Mouse (Mus musculus) midbrain, embryonic 11.5 days (tissue): ENCODE data around the gene Nox3. TPM values are rescaled to one million over a fixed set of nuclear protein-coding genes. Genes with fewer than 3 reads are reported as not detected.

ENCODE experiments used
- ATAC-seq: fragments of 200-750 bp; cut with Nextera tagmentation; 2 replicates; pipeline ENCODE4 v1.8.0; 2017; ENCODE audit warnings: moderate TSS enrichment, moderate library complexity; ENCODE audit not compliant: low FRiP score
- DNase-seq: peaks from one replicate; pipeline ENCODE4 v3.0.0; 2015; ENCODE audit warnings: low spot score; ENCODE audit errors: missing footprints
- H3K27ac ChIP-seq: fragments of 300-500 bp; sonication (generic); 2 replicates; pipeline ENCODE4 v1.5.1; 2014; ENCODE audit warnings: low read depth, low read length
- H3K27me3 ChIP-seq: fragments of 300-500 bp; sonication (generic); 2 replicates; pipeline ENCODE4 v1.6.1; 2014; ENCODE audit warnings: mild to moderate bottlenecking, low read length, moderate library complexity, mixed read lengths; ENCODE audit not compliant: control insufficient read depth, insufficient read depth
- H3K36me3 ChIP-seq: fragments of 300-500 bp; sonication (generic); 2 replicates; pipeline ENCODE4 v1.6.1; 2014; ENCODE audit warnings: mild to moderate bottlenecking, low read length, moderate library complexity, mixed read lengths; ENCODE audit not compliant: control insufficient read depth, insufficient read depth
- H3K4me1 ChIP-seq: fragments of 300-500 bp; sonication (generic); 2 replicates; pipeline ENCODE4 v1.6.1; 2014; ENCODE audit warnings: low read length; ENCODE audit not compliant: control insufficient read depth, insufficient read depth
- H3K4me2 ChIP-seq: fragments of 300-500 bp; sonication (generic); 2 replicates; pipeline ENCODE4 v1.6.1; 2014; ENCODE audit warnings: mild to moderate bottlenecking, moderate library complexity
- H3K4me3 ChIP-seq: fragments of 300-500 bp; sonication (generic); 2 replicates; pipeline ENCODE4 v1.5.1; 2014; ENCODE audit warnings: low read depth, low read length
- H3K9ac ChIP-seq: fragments of 300-500 bp; sonication (generic); 2 replicates; pipeline ENCODE4 v1.6.1; 2014; ENCODE audit warnings: low read length
- H3K9me3 ChIP-seq: fragments of 300-500 bp; sonication (generic); 2 replicates; pipeline ENCODE4 v1.6.1; 2016; ENCODE audit warnings: low read length; ENCODE audit not compliant: control insufficient read depth
- WGBS: fragments of 180-500 bp; shearing (Covaris S2); extraction: QIAGEN DNeasy Blood & Tissue Kit; methylation state at CpG from one replicate; pipeline ENCODE4 v1.1.7; 2014; 5-methylcytosine and 5-hydroxymethylcytosine counted together
- polyA plus RNA-seq: library from polyadenylated mRNA; unstranded; fragments of >200 nt; fragmentation: Nextera tagmentation; extraction: Ambion mirVana; gene quantifications from 2 replicates; pipeline ENCODE4 v1.2.1, GENCODE M21; 2014

Gene Nox3
- polyA plus RNA-seq, 1 experiment from 2014 or later: not detected

DNA sequence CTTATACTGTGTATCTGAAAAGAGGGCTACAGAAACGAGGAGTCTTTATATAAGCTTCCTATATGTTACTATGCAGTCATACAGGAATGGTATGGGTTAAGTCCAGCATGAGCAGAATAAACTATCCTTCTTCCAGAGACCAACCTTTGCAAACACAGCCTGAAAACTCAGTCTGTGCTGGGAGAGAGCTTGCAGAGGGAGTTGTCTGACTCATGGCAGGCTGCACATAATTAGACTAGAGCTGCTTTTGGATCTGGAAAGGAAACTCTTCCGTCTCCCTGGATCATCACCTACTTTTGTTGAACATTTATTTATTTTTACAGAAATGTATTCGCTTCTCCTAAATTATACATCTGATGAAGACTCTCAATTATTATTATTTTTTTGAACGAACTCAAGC lies 26.8 kb downstream of the Nox3 start:
- H3K4me2 ChIP-seq: no peak overlapping the region
- no peaks in the 10 kb centered on the region for H3K4me1 ChIP-seq
- no peak overlapping the region for H3K9ac ChIP-seq
- WGBS: 82% methylated on average over 4 of the region's 4 CpGs
- ATAC-seq (no peak), DNase-seq (no peak)
- no peaks in the 10 kb centered on the region for H3K9me3 ChIP-seq
- no peak overlapping the region for H3K4me3 ChIP-seq
- H3K27ac ChIP-seq: no peak overlapping the region
- no peaks in the 10 kb centered on the region for H3K36me3 ChIP-seq
- H3K27me3 ChIP-seq: no peaks in the 10 kb centered on the region

DNA sequence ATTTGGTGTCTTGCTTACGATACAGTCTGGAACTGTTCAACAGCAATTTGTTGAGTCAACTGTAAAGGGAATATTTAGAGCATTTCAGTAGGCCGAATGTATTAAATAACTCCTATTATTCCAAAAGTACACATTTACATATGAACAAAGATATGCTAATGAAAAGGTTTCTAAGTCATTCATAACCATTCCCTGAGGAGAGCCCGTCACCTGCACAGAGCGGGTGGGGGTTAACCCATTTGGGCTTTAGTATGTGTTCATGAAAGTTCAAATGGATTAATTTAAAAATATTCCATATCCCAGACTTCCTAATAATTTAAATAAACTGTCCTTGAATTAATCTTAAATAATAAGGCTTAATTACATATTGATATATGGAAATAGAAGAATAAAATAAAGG lies 28.8 kb downstream of the Nox3 start:
- Histone ChIP-seq H3K27me3 (no peaks in the 10 kb centered on the region), H3K4me1 (no peaks in the 10 kb centered on the region), H3K4me3 (no peak overlapping the region), H3K9me3 (no peaks in the 10 kb centered on the region), H3K27ac (no peak overlapping the region), H3K4me2 (no peak overlapping the region), H3K9ac (no peak overlapping the region), H3K36me3 (no peaks in the 10 kb centered on the region)
- ATAC-seq (no peak), DNase-seq (no peak)
- WGBS: 87% methylated on average over 4 of the region's 4 CpGs

DNA sequence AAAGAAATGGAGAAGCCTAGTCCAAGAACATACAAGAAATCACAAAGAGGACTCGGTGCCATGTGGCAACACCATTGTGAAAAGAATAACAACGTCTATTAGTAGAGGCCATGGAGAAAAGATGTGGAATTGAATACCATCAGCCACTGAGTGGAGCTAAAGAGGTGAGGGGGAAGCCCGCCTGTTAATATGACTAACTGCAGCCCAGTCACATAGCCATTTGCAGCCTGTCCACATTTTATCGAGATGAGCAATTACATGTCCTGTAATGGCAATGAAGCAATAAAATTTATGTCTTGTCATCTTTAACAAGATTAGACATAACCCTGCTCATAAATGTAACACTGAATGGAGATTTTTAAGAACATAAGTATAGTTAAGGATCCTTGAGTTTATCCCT lies 30.7 kb downstream of the Nox3 start:
- DNase-seq (no peak), ATAC-seq (no peak)
- H3K27me3 ChIP-seq: no peaks in the 10 kb centered on the region
- H3K9ac ChIP-seq: no peak overlapping the region
- no peaks in the 10 kb centered on the region for H3K9me3 ChIP-seq
- no peak overlapping the region for H3K4me3 ChIP-seq
- H3K4me1 ChIP-seq: no peaks in the 10 kb centered on the region
- H3K4me2 ChIP-seq: no peak overlapping the region
- no peaks in the 10 kb centered on the region for H3K36me3 ChIP-seq
- H3K27ac ChIP-seq: no peak overlapping the region
- WGBS: 87% methylated on average over 4 of the region's 4 CpGs

DNA sequence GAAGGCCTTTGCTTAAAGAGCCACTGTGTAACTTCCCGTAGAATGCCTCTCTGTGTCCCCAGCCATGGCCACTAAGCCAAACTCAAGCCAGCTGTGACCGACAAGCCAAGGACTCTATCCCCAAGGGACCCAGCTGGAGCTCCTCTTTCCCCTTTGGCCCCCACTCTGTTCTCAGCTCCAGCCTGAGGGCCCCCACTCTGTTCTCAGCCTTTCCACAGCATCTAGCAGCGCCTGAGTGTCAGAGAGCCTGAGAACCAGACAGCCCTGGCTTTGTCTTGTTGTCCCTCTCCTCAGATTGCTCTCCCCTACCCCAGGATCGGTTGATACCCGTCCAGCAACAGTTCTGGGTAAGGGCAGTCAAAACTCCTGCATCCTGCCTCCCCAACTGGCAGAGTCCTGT lies 36.6 kb downstream of the Nox3 start:
- ATAC-seq: no peak
- WGBS: 76% methylated on average over 5 of the region's 5 CpGs
- DNase-seq: no peak
- Histone ChIP-seq H3K27me3 (no peaks in the 10 kb centered on the region), H3K27ac (no peak overlapping the region), H3K9me3 (no peaks in the 10 kb centered on the region), H3K4me2 (no peak overlapping the region), H3K36me3 (no peaks in the 10 kb centered on the region), H3K4me3 (no peak overlapping the region), H3K4me1 (no peaks in the 10 kb centered on the region), H3K9ac (no peak overlapping the region)

DNA sequence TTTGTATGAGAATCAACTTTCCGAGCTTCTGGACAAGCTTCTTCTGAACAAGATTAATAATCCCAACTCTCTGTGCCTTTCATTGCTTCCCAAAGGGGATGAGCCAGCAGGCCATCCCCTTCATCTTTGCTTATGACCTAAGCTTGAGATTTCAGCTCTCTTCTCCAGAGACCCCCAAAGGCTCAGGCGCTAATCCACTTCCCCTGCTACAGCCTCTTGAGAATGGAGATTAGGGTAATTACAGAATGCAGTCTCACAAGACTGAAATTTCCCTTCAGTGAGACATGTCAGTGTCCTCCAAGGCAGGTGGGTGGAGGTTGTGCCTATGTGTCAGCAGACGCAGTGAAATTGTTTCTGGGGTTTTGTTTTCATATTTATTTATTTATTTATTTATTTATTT lies 45.7 kb downstream of the Nox3 start:
- peak; percentile 55; the same call in 1 of the 2 replicates for ATAC-seq
- no peak for DNase-seq

DNA sequence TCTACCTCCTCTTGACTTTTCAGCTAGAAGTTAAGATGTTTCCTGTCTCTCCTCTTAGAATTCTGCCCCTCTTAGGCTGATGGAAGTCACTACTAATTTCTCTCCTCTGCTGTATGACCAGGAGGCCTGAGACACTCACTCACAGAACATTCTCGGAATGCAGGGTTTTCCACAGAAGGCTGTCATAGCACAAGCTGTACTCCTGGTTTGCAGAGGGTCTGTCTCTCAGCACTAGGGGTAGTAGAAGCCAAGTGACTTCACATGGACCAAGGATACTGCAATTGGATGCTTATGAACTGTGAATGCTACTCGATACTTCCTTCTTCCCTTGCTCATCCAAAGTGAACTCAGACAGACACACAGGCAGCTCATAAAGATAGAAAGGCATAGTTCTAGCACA lies 52.5 kb downstream of the Nox3 start:
- no peak overlapping the region for H3K27ac ChIP-seq
- no peaks in the 10 kb centered on the region for H3K36me3 ChIP-seq
- no peak for DNase-seq
- no peak overlapping the region for H3K9ac ChIP-seq
- H3K9me3 ChIP-seq: no peaks in the 10 kb centered on the region
- H3K4me2 ChIP-seq: no peak overlapping the region
- H3K27me3 ChIP-seq: no peaks in the 10 kb centered on the region
- no peak overlapping the region for H3K4me3 ChIP-seq
- 92% methylated on average over 2 of the region's 2 CpGs for WGBS
- H3K4me1 ChIP-seq: no peaks in the 10 kb centered on the region
- no peak for ATAC-seq

More for the DNA sequence above, 45.7 kb downstream of the Nox3 start:
- Histone ChIP-seq H3K27ac (no peak overlapping the region), H3K36me3 (no peaks in the 10 kb centered on the region), H3K4me2 (no peak overlapping the region), H3K4me3 (no peak overlapping the region), H3K4me1 (no peaks in the 10 kb centered on the region), H3K27me3 (no peaks in the 10 kb centered on the region), H3K9me3 (no peaks in the 10 kb centered on the region), H3K9ac (no peak overlapping the region)
- 20% methylated on average over 3 of the region's 3 CpGs for WGBS

DNA sequence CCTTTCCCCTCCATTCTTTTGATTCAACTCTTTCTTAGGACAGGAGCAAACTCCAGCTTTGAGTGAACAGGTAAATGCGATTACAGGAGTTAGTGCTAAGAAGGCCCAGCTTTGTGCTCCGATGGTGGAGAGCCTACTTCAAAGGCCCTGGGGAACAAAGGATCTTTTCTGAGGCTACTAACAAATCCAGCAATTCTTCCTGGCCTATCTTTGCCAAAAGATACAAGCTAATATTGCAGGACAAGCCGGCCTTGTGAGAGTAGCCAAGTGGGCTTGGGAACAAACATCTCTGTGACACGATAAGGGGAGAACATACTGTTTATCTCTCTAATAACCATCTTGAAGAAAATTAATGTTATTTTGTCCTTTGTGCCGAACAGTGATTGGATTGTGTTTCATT lies 54.6 kb downstream of the Nox3 start:
- Histone ChIP-seq H3K4me1 (no peaks in the 10 kb centered on the region), H3K36me3 (no peaks in the 10 kb centered on the region), H3K9ac (no peak overlapping the region), H3K4me3 (no peak overlapping the region), H3K9me3 (no peaks in the 10 kb centered on the region), H3K27ac (no peak overlapping the region), H3K4me2 (no peak overlapping the region), H3K27me3 (no peaks in the 10 kb centered on the region)
- WGBS: 29% methylated on average over 5 of the region's 5 CpGs
- ATAC-seq (no peak), DNase-seq (peak; percentile 79)

DNA sequence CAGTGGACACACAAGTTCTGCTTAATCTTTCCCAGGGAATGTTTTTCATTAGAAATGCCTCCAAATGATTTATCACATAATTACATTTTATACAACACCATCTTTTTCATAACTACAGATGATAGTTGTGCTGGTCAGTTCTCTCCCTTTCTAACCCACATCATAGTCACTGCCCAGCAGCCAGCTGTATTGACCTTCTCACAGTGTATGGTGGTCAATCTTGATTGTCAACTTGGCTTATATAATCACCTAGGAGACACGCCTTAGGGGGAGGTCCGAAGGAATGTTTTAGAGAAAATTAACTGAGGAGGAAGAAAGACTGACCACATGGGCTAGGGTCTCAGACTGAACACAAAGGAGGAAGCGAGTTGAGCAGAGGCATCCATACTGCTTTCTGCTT lies 57.3 kb downstream of the Nox3 start:
- DNase-seq: no peak
- no peaks in the 10 kb centered on the region for H3K4me1 ChIP-seq
- H3K27ac ChIP-seq: no peak overlapping the region
- H3K9me3 ChIP-seq: no peaks in the 10 kb centered on the region
- no peaks in the 10 kb centered on the region for H3K27me3 ChIP-seq
- H3K4me3 ChIP-seq: no peak overlapping the region
- no peak for ATAC-seq
- H3K9ac ChIP-seq: no peak overlapping the region
- H3K4me2 ChIP-seq: no peak overlapping the region
- no peaks in the 10 kb centered on the region for H3K36me3 ChIP-seq
- 70% methylated on average over 3 of the region's 3 CpGs for WGBS

DNA sequence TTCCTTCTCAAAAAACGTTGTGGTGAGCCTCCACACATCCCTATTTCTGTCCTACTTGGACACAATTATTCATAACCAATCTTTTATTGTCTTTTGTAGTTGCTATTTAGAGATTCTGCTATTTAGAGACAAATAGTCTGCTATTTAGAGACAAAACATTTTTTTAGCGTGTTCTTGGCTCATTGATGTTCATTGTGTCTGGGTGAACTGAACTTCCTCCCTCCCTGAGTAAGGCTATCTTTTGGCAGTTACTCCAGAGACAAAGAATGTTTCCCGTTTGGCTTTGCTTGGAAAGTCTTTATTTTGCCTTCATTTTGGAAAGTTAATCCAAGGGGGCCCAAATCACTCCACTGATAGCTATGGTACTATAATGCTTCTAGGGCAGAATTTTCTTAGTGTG lies 63.6 kb downstream of the Nox3 start:
- Histone ChIP-seq H3K4me1 (no peaks in the 10 kb centered on the region), H3K9ac (no peak overlapping the region), H3K4me2 (no peak overlapping the region), H3K27me3 (no peaks in the 10 kb centered on the region), H3K4me3 (no peak overlapping the region), H3K9me3 (no peaks in the 10 kb centered on the region), H3K36me3 (no peaks in the 10 kb centered on the region), H3K27ac (no peak overlapping the region)
- 69% methylated on average over 3 of the region's 3 CpGs for WGBS
- DNase-seq (no peak), ATAC-seq (no peak)
